Mouse (Mus musculus): ENCODE data around the gene Ccdc157.
"Not testable (repeated sequence)": the region's sequence is repeated elsewhere in the genome, so short reads cannot be mapped to it uniquely, and the experiment has no call there.

Ccdc157 gene

DNA sequence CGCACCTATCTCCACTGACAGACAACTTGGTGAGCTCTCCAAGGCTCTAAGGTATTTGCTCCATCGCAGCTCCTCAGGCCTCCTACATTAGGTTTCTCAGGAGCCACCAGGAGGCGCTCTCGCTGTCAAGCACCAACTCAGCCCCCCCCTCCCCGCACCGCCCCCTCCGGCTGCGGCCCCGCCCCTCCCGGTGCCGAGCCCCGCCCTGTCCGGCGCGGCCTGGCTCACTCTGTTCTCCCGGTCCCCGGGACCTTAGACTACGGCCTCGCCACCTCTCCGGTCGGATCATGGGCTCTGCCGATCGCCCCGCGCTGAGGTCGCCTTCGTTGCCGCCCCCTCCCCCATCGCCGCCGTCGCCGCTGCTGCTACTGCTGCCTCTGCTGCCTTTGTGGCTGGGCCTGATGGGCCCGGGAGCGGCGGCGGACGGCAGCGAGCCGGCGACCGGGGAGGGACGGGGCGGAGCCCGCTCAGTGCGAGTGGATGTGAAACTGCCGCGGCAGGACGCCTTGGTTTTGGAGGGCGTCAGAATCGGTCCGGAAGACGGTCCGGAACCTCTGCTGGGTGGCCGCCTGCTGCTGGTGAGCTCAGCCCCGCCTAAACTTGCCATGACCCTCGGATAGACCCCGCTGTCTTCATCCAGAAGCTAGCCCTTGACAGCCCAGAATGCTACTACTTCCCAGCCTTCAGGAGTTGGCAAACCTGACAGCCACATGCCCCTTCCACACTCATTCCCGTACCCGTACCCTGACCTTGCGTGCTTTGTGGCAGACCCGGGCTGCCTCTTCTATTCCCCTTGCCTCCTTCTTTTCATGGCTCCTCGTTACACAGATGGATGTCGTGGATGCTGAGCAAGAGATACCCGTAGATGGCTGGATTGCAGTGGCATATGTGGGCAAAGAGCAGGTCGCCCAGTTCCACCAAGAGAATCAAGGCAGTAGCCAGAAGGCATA lies 24.8 kb downstream of the Ccdc157 start, which contains the start of gene Rnf215:
TSS of gene Rnf215 (plus strand) at position 217 of the 950 bp plus-strand sequence.
- in situ Hi-C loops (cut with MboI; ENCODE audit: low sequenced_read_pairs) = loop anchor here (5.0 kb wide), 1 partner anchor 72 kb away; no protein-coding TSS in a partner anchor

DNA sequence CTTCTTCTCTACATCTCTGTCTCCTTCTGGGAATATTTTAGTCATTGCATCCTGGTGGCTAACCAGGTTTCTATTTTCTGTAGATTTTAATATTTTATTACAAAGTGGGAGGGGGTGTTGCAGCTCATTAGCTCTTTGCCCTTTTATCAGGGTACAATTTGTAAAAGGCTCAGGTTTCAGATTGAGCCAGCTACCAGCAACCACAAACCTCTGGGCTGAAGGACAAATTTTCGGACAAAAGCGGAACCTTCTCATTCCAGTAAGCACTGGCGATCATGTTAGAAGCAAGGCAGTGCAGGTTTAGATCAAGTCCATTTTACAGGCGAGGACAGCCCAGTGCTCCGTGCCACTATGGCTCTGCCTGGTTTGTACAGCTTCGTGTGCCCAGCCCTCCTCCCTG lies 25.7 kb downstream of the Ccdc157 start:
- in situ Hi-C loops (cut with MboI; ENCODE audit: low sequenced_read_pairs) = no loop called here

DNA sequence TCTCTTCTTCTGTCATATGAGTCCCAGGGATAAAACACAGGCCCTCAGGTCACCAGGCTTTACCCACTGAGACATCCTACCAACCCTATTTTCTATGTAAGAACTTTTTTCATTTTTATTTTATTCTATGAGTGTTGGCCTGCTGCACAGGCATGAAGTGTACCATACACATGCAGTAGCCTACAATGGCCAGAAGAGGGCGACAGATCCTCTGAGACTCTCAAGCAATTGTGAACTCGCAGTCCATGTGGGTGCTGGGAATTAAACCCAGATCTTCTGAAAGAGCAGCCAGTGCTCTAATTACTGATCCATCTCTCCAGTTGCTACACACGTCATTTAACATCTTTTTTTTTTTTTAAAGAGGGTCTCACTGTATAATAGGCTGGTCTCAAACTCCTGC lies 26.6 kb downstream of the Ccdc157 start:
- in situ Hi-C loops (cut with MboI; ENCODE audit: low sequenced_read_pairs) = no loop called here

DNA sequence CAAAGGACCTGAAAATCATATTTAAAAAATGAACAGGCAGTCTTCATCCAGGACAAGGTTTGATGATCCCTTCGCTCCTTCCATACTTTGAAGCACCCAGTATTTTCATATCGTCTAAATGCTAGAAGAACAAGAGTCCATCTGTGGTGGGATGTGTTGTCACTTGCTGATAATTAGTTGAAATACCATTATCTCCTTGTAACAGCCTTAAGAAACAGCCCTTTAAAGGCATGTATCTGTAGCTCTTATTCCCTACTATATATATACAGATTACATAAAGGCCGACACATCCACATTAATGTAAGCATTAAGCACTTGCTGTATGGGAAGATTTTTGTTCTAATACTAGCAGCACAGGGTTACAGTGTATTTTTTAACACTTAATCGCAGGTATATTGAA lies 31.6 kb downstream of the Ccdc157 start:
- in situ Hi-C loops (cut with MboI; ENCODE audit: low sequenced_read_pairs) = not testable (repeated sequence)

DNA sequence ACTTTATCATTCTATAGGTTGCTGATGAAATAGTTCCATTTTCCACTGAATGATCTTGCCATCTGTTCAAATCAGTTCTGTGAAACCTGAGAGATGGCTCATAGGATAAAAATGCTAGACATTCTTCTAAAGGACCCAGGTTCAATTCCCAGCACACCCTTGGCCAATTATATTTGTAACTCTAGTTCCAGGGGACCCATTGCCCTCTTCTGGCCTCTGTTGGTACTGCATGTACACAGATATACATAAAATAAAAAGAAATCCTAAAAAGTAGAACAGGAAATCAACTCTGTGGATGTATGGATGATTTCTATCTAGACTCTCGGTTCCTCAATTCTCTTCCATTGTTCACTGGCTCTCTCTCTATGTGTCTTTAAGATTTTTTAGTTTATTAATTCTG lies 33.0 kb downstream of the Ccdc157 start:
- in situ Hi-C loops (cut with MboI; ENCODE audit: low sequenced_read_pairs) = no loop called here

DNA sequence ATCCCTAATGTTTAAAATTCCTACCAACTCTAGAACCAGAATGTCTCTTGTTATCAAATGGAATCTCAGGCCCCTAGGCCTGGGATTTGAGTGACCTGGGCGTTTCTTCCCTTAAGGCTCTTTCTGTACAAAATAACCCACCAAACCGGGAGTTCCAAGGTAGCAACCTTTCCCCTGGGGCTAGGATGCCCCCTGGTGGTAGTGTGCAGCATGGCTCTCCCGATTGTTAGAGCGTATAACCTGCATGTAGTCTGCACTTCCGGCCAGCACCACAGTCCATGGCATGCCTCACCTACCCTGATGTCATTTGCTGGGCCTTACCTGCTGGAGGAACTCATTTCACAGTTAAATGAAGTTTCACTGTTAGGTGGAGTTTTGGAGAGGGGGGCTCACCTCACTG lies 36.2 kb downstream of the Ccdc157 start:
- in situ Hi-C loops (cut with MboI; ENCODE audit: low sequenced_read_pairs) = no loop called here

DNA sequence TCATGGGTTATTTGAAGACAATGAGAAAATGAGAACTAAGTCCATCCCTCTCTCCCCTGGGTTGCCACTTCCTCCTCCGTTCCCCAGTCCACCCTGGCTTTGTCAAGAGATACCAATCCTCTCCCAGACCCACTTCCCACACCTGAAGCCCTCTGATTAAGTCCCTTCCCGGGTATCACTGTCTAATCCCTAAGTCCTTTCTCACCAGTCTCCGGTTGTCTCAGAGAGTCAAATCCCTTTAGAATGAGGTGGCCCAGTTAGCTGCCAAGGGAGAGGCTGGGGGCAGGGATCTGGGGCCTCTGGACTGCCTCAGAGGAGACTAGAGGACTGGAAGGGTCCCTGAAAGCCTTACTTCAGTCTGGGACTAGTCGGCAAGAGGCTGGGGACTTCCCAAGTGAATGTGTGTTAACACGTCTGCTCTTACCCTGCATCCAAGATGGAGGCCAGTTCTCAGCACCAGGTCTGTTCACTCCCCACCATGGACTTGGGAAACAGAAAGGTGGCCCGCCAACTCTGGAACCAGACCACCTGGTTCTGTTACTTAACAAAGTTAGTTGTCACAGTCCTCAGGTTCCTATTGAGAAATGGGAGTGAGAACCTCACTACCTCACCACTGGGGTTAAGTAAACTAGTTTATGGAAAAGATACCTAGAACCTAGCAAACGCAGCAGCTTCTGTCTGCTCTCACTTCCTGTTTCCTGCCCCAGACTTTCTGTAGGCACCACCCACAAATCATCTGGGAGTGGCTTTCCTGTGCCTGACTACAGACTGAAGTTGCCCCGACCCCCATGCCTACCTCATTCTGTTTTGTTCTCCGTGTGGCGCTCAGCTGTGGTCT lies 37.1 kb downstream of the Ccdc157 start, which contains the start of gene Sec14l2:
TSS of gene Sec14l2 (minus strand) at position 674 of the 838 bp plus-strand sequence.
- in situ Hi-C loops (cut with MboI; ENCODE audit: low sequenced_read_pairs) = no loop called here

DNA sequence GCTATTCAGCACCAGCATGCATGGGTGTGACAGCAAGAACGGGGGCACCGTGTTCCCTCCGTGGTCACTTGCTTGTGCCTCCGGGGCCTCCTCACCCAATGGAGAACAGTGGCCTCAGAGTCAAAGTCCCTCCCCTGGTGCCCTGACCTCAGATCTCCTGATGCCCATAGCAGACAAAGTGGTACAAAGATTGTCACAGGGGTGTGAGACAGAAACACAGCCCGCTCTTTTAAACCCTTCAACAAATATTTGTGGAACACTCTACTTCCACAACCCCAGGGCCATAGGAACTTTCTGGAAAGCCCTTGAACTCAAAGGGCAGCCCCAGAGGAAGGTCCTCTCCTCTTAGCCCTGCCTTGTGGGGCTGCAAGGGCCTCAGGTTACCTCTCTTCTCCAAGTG lies 37.9 kb downstream of the Ccdc157 start:
- in situ Hi-C loops (cut with MboI; ENCODE audit: low sequenced_read_pairs) = no loop called here

DNA sequence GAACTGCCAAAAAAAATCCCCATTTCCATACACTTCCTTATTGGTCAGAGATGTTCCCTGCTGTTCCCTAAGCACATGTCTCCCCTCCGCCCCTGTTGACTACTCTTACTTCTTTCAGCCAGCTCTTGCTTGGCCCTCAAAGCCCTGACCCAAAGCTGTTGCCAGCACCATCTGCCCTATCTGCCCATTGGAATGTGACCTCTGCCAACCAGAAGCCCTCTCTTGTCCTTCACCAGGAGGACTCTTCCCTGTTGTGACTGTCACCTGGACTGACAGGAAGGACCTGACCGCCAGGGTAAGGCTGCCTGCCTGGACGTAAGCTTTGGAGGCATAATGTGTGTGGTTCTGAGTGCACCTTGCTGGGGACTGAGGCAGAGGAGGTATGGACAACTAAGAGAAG lies 38.4 kb downstream of the Ccdc157 start:
- in situ Hi-C loops (cut with MboI; ENCODE audit: low sequenced_read_pairs) = no loop called here

DNA sequence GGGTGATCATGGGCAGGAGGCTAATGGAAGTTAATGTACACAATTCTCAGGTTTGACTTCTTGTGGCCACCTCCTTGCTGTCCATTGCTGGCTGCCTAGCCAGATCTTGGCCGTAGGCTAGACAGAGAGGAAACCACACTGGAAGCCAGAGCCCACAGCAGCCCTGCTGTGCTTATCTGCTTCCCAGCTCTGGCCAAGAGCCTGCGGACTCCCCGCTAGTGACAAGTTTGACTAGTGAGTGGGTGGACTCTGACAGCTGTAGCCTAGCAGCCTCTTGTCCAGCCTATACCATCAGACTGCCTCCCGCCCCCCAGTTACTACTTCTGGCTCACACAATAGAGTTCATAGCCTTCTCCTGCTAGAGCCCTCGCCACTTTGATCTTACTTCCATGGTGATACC lies 40.5 kb downstream of the Ccdc157 start:
- in situ Hi-C loops (cut with MboI; ENCODE audit: low sequenced_read_pairs) = no loop called here

DNA sequence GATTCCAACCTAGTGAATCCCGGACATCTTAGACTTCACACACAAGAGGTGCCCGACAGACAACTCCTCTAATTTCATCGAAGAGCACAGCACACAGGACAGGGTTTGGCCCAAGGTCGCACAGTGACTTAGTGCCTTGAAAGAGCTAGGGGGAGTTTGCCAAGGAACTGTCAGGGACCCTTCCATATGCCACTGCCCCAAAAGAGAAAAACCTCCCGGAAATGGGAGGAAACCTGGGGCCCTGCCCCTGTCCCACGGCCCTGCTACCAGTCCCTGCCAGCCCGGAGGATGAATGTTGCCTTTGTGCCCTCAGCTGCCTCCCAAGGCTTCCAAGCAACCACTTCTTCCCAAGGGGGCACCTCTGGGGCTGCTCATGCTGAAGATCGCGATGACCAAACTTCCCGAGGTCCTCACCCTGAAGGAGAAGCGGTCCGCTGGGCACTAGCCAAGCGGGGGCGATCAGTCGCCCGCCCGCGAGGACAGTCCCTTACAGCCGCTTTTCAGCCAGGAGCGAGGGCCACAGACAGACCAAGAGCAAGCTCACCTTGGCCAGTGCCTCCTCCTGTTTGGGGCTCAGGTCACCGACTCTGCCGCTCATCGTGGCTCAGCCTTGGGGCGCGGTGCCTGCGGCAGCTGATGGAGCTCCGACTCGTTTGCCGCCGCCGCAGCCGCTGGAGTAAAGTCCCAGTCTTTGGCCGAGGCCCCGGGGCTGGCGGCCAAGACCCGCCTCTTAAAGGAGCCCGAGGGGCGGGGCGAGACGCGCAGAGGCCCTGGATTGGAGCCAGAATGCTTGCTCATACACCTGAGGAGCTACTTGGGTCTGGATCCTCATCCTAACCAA lies 41.8 kb downstream of the Ccdc157 start:
- in situ Hi-C loops (cut with MboI; ENCODE audit: low sequenced_read_pairs) = no loop called here

DNA sequence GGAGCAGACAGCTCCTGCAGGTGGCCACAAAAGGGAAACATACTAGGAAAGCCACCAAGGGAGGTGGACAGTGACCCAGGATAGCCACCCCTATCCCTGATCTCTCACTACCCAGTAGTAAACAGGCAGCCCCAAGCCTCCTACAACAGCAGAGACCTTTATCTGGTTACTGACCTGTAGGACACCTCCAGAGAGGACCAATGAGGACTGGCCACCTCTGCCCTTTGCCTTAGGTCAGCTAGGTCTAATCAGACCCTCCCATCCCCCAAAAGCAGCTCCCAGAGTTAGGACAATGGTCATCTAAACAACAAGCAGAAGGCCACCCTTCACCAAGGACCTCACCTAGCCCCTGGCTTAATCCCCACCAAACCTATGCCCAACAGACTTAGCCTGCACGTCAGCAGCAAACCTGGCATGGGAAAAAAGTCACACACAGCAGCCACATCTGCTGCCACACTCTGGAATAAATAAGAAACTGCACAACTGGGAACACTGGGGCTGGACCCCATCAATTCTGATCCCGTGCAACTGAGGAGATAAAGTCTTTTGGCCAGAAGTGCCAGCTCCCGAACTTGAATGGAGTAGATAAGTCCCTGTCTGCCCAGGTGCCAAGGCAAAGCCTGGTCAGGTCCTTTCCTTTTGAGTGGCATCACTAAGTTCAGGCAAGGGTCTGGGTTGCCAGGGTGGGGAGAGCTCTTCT lies 42.6 kb downstream of the Ccdc157 start:
- in situ Hi-C loops (cut with MboI; ENCODE audit: low sequenced_read_pairs) = no loop called here

DNA sequence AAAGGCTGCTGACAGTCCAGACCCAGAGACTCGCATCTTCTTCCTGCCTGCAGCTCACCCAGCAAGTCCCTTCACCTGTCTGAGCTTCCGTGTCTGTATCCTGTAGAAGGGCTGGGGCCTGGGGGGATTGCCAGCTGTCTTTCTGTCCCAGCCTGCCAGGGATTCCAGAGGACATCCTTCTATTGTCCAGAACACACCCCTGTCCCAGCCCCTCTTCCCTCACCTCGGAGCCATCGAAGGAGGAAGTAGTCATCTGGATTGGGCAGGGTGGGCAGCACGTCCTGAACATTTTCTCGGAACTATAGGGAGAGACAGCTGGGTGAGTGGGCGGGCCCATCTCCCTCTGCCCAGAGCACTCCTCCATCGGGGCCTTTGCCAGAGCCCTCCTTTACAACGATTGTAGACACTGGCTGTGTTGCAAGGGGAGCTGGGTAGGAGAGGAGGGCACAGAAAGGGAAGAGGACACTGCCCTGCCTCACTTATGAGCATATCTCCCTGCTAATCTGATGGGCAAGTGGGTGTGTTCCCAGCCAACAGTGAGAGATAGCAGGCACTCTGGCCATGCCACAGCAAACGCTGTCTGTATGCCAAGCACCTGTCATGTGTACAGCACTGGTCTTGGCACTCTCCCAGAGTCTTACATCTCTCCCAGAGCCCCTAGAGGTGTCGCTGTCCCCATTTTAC lies 43.5 kb downstream of the Ccdc157 start:
- in situ Hi-C loops (cut with MboI; ENCODE audit: low sequenced_read_pairs) = no loop called here

DNA sequence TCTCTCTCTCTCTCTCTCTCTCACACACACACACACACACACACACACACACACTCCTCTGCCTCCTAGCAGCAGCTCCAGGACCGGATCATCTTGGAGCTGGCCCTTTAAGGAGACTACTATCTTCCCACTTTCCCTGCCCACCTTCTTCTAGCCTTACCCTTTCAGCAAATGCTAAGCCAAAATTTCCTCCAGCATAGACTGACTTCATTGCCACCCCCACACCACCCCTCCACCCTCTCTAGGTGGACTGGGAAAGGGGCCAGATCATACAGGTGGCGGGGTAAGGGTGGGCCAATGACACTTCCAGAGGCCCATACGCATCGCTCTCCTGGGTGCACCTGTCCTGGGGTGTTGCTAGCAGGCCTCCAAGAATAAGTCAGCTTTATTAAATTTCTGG lies 44.7 kb downstream of the Ccdc157 start:
- in situ Hi-C loops (cut with MboI; ENCODE audit: low sequenced_read_pairs) = no loop called here

DNA sequence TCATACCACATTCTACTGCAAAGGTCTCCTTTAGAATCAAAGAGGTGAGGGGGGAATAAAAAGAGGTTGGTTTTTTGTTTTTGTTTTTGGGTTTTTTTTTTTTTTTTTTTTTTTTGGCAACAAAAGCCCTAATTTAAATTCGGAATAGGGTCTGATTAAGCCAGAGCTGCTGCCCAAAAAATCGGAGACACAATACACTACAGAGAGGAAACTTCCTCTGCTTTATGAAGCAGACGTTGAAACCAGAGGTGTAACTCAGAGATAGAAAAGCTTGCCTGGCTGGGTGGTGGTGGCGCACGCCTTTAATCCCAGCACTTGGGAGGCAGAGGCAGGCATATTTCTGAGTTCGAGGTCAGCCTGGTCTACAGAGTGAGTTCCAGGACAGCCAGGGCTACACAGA lies 45.6 kb downstream of the Ccdc157 start:
- in situ Hi-C loops (cut with MboI; ENCODE audit: low sequenced_read_pairs) = not testable (repeated sequence)

DNA sequence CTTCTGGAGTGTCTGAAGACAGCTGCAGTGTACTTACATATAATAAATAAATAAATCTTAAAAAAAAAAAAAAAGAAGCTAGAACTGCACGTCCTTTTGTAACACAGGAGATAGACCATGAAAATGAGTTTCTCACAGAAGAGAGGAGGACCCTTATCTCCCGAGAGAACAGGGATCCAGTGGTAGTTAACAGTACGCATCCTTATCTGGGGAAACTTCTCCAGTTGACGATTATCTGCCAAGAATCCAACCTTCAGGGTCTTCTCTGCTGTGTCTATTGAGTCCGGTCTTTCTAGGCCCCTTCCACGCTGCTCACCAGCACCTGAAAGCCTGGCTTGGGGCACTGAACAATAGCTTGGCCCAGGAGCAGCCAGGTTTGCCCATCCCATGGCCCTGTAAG lies 46.1 kb downstream of the Ccdc157 start:
- in situ Hi-C loops (cut with MboI; ENCODE audit: low sequenced_read_pairs) = no loop called here

DNA sequence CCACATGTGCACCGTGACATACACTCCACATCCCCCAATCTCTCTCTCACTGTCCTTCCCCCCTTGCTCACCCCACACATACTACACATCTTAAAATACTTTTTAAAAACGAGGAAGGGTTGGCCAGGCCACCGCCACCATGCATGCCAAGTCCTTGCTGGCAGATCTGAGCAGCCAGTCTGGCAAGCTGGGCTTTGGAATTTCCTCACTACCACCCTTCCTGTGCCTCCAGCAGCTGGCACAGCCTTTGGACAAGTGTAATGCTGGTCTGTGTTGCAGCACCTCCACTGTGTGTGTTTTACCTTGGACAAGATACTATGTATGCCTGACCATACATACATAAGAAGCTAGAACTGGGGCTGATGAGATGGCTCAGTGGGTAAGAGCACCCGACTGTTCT lies 46.6 kb downstream of the Ccdc157 start:
- in situ Hi-C loops (cut with MboI; ENCODE audit: low sequenced_read_pairs) = no loop called here

DNA sequence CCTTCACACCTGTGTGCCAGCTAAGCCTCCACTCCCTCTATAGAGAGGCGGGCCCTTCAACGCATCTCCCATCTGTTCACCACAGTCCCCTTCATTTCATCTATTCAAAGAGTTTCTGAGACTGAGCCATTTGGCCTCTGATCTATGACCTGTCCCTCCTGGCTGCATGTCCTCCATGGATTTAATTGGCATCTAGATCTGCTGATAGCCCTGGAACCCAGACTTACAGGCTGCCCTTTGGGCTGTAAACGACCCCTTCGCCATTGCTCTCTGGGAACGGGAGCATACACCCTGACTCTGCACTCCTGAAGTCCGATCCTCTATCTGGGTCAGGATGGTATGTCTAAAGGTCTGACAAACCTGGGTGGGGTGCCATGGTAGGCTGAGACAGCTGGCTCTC lies 47.2 kb downstream of the Ccdc157 start:
- in situ Hi-C loops (cut with MboI; ENCODE audit: low sequenced_read_pairs) = no loop called here

DNA sequence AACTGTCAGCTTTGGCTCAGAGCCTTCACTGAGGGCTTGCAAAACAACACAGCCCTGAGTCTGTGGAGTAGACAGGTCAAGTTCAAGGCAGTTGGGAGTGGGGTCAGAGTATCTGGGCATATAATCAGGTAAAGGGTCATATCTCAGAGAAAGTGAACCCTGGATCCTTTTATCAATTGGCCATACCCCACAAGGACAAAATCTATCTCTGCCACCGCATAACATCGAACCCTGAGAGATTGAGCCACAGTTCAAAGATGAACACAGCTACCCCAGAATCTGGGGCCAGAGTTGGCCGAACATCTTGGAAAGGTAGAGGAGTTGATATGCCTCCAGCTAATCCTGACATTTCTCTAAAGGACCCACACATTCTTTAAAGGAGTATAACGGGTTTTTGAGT lies 48.1 kb downstream of the Ccdc157 start:
- in situ Hi-C loops (cut with MboI; ENCODE audit: low sequenced_read_pairs) = no loop called here

DNA sequence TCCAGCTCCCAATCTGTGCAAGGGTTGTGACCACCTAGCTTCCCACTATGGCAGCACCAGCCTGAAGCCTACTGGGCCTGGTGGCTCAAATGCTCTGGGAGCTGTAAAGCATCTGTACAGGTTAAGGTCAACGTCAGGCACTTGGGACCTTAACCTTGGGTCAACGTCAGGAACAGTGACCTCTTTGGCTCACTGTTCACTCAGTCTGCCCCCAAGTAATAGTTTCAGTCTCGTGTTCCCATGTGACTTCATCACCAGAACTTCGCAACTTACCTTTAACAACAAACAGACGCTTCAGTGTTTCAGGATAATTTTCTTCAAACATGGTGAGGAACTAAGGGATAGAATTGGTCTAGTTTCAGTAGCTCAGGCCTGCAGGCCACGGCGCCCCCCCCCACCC lies 51.4 kb downstream of the Ccdc157 start:
- in situ Hi-C loops (cut with MboI; ENCODE audit: low sequenced_read_pairs) = no loop called here

Data from CH12F3 (cell line).